Mouse (Mus musculus): ENCODE measurements around the gene Parva.

The Parva gene

DNA sequence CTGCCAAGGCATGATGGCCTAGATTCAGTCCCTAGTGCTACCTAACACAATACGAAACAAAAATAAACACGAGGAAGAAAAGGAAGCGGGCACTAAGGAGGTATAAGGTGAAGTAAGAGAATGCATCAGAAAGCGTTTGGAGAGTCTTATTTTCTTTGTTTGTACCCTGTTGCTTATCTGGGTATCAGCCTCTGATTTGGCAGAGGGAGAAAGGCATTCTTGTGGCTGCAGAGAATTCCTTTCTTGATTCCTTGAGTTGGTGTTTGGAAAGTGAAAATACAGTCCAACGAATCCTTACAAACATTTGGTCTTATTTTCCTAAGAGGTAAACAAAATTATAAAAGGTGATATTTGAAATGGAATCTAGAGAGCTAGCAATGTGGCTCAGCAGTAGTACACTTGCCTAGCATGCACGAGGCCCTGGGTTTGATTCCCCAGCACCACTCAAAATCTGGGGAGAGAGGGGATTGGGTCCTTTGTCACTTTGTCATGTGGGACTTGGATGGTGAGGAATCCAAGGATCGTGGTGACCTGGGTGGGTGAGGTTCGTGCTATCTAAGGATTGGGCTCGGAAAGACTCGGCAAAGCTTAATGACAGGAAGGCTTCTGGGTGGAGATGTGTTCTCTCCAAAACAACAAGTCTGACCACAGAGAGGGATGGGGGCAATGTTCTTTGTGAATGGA lies 44.9 kb downstream of the Parva start:
- DNase-seq (ENCODE audit: low read depth), result no peak

- DNase-seq (ENCODE audit: low read depth), result no peak
Measured at GRCm38 (mm10) chr7:112472708-112473281, 45.5 kb downstream of the Parva start.

GRCm38 (mm10) chr7:112473649-112474435 lies 46.5 kb downstream of the Parva start:
- no peak for DNase-seq (ENCODE audit: low read depth)

DNA sequence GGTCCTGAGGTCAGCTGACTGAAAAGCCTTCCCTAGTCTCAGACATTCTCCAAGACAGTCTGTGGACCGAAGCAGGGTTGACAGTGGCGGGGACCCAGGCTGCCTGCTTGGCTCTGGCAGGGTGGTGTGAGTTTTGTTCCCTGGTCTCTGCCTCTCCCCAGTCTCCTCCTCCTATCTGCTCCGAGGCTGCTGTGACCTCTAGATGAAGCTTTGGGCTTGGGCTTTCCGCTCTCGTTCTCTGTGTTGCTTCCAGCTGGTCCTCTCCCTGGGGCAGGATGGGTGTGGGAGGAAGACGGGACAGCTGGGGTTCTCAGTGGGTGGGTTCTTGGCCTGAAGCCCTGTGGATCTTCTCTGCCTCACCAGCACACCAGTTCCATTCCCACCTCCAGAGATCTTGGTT lies 51.8 kb downstream of the Parva start:
- DNase-seq (ENCODE audit: low read depth), result no peak

- DNase-seq (ENCODE audit: low read depth), result no peak
Measured at GRCm38 (mm10) chr7:112481031-112481430, 53.7 kb downstream of the Parva start.

- no peak for DNase-seq (ENCODE audit: low read depth)
Measured at GRCm38 (mm10) chr7:112482572-112482971, 55.3 kb downstream of the Parva start.

- DNase-seq (ENCODE audit: low read depth), result no peak
Measured at GRCm38 (mm10) chr7:112483382-112483781, 56.1 kb downstream of the Parva start.

- no peak for DNase-seq (ENCODE audit: low read depth)
Measured at GRCm38 (mm10) chr7:112490825-112491224, 63.5 kb downstream of the Parva start.

DNA sequence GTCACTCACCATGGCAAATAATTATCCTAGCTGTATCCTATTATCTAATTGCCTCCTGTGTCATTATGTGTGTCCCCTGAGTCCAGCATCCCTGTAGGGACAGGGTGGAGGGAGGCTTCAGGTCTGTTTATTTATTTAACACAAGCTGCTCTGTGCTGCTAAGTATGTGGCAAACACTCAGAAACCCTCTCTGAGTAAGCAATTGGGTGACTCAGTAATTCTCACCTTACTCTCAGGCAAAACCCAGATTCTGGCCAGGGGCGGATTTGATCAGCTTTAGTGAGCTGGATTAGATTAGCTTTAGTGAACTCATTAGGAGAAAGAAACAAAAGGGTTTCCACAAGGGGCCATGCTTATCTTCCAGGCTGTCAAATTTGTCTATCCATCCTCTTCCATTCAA lies 64.4 kb downstream of the Parva start:
- DNase-seq (ENCODE audit: low read depth), result no peak

GRCm38 (mm10) chr7:112495950-112496349 lies 68.6 kb downstream of the Parva start:
- DNase-seq (ENCODE audit: low read depth), result no peak

GRCm38 (mm10) chr7:112496921-112497320 lies 69.6 kb downstream of the Parva start:
- no peak for DNase-seq (ENCODE audit: low read depth)

GRCm38 (mm10) chr7:112498591-112499301 lies 71.4 kb downstream of the Parva start:
- no peak for DNase-seq (ENCODE audit: low read depth)

DNA sequence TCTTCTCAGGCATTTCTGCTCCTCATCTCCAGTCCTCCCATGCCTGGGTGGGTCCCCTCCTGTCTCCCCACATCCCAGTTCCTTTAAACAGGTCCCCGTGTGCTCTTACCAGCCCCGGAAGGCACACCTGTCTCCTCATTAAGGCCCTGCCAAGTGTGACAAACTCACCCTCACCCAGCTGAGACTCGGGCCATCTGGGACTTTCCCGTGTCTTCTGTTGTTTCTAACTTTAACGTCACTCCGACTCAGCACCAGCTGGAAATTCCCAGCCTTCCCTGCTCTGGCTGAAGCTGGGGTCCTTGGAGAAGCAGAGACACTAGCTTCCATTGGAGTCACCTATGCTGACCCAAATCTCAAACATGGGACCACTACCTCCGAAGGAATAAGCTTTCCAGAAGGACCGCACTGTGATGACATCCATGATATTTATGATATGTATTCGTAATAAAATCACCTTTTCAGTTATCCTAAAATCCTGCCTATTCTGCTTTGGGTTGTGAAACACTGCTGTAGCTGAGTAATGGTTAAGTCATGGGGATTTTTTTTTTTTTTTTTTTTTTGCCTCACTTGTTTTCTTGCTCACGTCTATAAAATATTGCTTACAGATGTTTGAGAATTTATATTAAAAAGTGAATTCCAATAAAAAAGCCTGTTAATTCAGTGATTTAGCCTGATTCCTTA lies 72.3 kb downstream of the Parva start:
- no peak for DNase-seq (ENCODE audit: low read depth)

DNA sequence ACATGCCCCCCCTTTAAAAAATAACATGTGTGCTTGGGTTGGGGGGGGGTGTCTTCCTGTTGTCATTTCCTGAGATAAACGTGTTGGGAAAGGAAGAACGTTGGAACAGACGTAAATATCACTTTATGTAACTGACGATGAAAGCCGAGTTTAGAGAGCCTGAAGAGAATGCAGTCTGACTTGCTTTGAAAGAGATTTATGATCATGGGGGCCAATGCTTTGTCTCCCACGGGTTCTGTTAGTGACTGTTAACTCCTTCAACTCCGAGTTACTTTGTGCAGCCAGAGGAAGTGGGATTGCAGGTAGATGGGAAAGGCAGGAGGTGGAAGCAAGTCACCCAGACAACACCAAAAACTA lies 72.8 kb downstream of the Parva start:
- no peak for DNase-seq (ENCODE audit: low read depth)

GRCm38 (mm10) chr7:112502050-112502809 lies 74.9 kb downstream of the Parva start:
- no peak for DNase-seq (ENCODE audit: low read depth)

DNA sequence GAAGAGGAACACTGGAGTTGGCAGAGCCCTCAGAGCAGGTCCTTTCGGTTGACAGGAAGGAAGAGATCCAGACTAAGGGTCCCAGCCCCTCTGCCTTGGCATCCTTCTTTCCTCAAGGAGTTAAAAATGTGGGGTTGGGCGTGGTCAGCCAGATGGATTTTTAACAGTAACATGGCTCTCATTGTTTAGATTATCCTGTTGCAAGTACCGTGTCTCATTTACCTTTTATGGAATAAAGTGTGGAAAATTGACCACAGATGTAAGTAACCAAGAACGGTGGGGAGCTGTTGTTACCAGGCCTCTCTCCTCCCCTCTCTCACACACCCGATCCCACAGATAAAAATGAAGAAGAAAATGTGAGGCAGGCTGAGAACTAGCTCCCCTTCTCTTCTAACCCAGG lies 75.5 kb downstream of the Parva start:
- DNase-seq (ENCODE audit: low read depth), result no peak

DNA sequence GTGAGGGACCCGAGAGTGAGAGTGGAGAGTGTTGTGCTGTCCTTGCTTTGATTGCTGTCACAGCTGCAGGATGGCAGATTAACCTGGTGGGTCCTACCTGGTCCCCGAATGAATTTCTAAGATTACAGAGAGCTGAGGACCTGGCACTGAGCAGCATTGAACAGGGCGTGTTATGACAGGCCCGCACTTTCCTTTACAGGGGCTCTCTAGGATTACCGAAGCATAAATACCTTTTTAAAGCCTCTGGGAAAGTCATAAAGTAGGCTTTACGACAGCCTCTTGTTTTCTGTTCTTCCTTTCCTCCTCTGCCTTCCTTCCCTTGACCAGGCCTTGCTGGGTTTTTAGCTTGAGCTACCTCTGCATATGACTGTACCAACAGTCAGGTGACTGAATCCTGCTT lies 76.1 kb downstream of the Parva start:
- no peak for DNase-seq (ENCODE audit: low read depth)

DNA sequence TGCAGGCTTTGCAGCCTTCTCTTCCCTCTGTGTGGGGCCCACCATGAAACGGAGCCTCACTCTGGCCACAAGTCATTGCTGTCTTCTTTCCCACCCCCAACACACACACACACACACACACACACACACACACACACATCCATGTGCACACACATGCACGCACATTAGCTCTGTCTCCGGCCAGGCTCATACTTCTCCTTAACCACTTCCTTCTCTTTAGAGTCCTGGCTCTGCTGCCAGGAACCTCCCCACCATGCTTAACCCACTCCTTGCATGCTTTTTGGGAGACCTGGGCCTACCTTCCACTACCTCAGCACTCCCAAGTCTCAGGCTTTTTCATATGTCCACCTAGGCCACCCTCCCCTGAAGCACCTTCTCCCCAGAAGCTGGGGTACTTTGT lies 76.6 kb downstream of the Parva start:
- DNase-seq (ENCODE audit: low read depth), result no peak

DNA sequence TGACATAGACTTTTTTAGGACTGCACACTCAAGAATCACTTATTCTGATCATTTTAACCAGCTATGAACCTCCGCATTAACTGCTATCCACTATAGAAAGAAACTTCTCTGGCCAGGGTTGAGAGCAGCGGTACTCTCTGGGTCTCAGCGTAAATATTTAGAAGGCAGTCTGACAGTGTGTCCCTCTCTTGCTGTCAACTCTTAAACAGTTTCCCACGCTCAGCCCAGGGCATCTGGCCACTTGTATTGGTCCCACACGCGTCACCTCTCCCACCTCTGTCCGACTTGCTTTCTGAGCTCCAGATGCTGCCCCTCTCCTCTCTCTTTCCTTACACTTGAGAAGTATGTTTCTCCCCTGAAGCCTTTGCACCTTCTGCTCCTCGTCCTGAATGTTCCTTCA lies 81.8 kb downstream of the Parva start:
- DNase-seq (ENCODE audit: low read depth), result no peak

DNA sequence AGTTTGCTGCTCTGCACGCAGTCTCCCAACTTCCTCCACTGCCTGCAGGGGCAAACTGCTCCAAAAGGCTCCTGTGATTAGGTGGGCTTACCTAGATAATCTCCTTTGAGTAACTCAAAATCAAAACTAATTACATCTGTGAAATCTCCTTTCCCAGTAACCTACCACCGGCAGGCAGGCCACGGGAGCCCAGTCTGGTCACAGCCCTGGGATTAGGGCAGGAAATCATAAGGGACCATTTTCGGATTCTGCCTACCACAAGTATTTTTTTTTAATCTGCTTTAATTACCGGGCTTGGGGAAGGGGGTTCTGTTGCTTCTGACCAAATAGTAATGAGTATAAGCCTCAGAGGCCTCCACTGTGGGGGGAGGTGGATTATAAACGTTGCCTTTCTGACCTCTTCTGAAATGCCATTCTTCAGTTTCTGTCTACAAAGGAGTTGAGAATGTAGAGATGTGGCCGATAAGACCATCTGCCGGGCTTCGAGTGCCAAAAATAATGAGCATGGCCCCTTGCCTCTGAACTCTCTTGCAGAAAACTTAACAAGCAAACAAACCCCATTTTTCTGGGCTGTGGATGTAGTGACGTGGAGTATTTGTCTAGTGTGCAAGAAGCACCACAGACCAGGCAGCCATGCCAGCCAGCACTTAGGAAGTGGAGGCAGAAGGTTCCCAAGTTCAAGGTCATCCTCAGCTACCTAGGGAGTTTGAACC lies 83.2 kb downstream of the Parva start:
- no peak for DNase-seq (ENCODE audit: low read depth)

GRCm38 (mm10) chr7:112511309-112511708 lies 84.0 kb downstream of the Parva start:
- no peak for DNase-seq (ENCODE audit: low read depth)
